Mouse (Mus musculus): ENCODE measurements around the gene Srbd1. TPM values are rescaled to one million over a fixed set of nuclear protein-coding genes. Genes with fewer than 3 reads are reported as not detected.

Srbd1 gene
- polyA plus RNA-seq, 1 experiment from 2014 or later, result 17.7 TPM

Other genes starting within 250 kb of the Srbd1 start
- 9.7 and 11.8 TPM in 2 replicates for gene Prkce, start 22.6 kb upstream of the Srbd1 start, polyA plus RNA-seq (2015; fragmentation: Nextera tagmentation; extraction: Ambion mirVana)